Comparison of ENCODE assay signal across 14 mouse cellular contexts in the genomic region with DNA sequence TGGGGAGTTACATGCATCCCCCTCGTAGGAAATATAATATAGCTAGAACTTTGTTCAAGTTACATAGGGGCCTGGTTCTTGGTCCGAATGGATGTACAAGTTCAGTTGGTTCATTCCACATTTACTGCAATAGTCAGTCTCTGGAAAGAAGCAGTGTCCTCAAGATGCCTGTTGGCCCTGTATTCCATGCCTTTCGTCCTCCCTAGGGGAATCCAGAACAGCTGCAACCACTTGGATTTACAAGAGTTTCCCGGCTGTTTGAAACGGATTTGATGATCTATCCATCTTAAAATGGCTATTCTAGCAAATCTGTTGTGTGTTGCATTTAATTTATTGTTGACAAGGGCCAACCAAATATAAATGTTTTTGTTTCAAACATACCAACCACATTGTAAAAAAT. TPM values are rescaled to one million over a fixed set of nuclear protein-coding genes. Genes with fewer than 3 reads are reported as not detected.
A peak's percentile ranks its signal among the peaks of the same experiment; 100 is the strongest.
DNase-seq lines count a peak whose midpoint lies in the region; ATAC-seq lines count a peak whose summit lies in the region.
"Had no signal": no experiment of that assay in that cellular context is flagged by ENCODE, and none has a peak within 500 bp of the region (broad histone marks: within the 10 kb centered on the region; RNA-seq: fewer than 3 reads in every experiment).

No protein-coding gene starts in this region.

- ATAC-seq in limb, embryonic 12.5 days (ENCODE audit: insufficient number of reproducible peaks, insufficient read depth, low FRiP score, low TSS enrichment, low read depth) = no peak; the same call in 1 of the 2 replicates
- no peak for ATAC-seq in liver, embryonic 12.5 days

- H3K27me3 ChIP-seq in limb, embryonic 12.5 days = no peaks in the 10 kb centered on the region
- H3K27me3 ChIP-seq in liver, embryonic 12.5 days (replicated peaks) = no peaks in the 10 kb centered on the region
- H3K27me3 ChIP-seq: heart, embryonic 13.5 days; neural tube, embryonic 13.5 days had no signal

- 0 out of 2 replicates have a peak overlapping the region, but pooled peaks have one; percentile 1 for H3K4me2 ChIP-seq in limb, embryonic 12.5 days
- H3K4me2 ChIP-seq in liver, embryonic 12.5 days = no peak overlapping the region
- H3K4me2 ChIP-seq: heart, embryonic 13.5 days; neural tube, embryonic 13.5 days had no signal

- peak overlapping the region; percentile 53 for H3K27ac ChIP-seq in limb, embryonic 12.5 days
- no peak overlapping the region for H3K27ac ChIP-seq in liver, embryonic 12.5 days
- H3K27ac ChIP-seq: heart, embryonic 13.5 days; neural tube, embryonic 13.5 days had no signal

- no peak overlapping the region for H3K9ac ChIP-seq in limb, embryonic 12.5 days (replicated peaks)
- H3K9ac ChIP-seq in liver, embryonic 12.5 days = no peak overlapping the region
- H3K9ac ChIP-seq: heart, embryonic 13.5 days; neural tube, embryonic 13.5 days had no signal

- DNase-seq in gastrocnemius, adult 18-20 months (ENCODE audit: low spot score) = peak; percentile 46
- DNase-seq in gastrocnemius, postnatal 10 days = no peak
- peak; percentile 61 for DNase-seq in adipocyte (ENCODE audit: low spot score)
- DNase-seq in heart, postnatal 4 days = peak; percentile 49
- no peak for DNase-seq in adrenal gland, adult 8-10 months
- no peak for DNase-seq in cerebellum, postnatal 36 days
- DNase-seq: adrenal gland, postnatal 14 days; B cell, adult 2 months; right cerebral cortex, adult 18-20 months had no signal

- WGBS in limb, embryonic 12.5 days = 17% methylated on average over 5 of the region's 5 CpGs
- 64% methylated on average over 5 of the region's 5 CpGs for WGBS in liver, embryonic 12.5 days (ENCODE audit: insufficient replicate concordance)

- H3K4me1 ChIP-seq in limb, embryonic 12.5 days (replicated peaks) = peaks cover 18% of the 10 kb centered on the region
- H3K4me1 ChIP-seq in liver, embryonic 12.5 days = no peaks in the 10 kb centered on the region
- H3K4me1 ChIP-seq: neural tube, embryonic 13.5 days had no signal

- no peak overlapping the region for H3K4me3 ChIP-seq in limb, embryonic 12.5 days (replicated peaks)
- H3K4me3 ChIP-seq in liver, embryonic 12.5 days = no peak overlapping the region
- H3K4me3 ChIP-seq: heart, embryonic 13.5 days; neural tube, embryonic 13.5 days had no signal

- H3K36me3 ChIP-seq in limb, embryonic 12.5 days = no peaks in the 10 kb centered on the region; the same call in 1 of the 2 replicates
- H3K36me3 ChIP-seq in liver, embryonic 12.5 days = no peaks in the 10 kb centered on the region
- H3K36me3 ChIP-seq: heart, embryonic 13.5 days; neural tube, embryonic 13.5 days had no signal

- H3K9me3 ChIP-seq in limb, embryonic 12.5 days = no peaks in the 10 kb centered on the region
- H3K9me3 ChIP-seq in liver, embryonic 12.5 days (replicated peaks) = no peaks in the 10 kb centered on the region
- H3K9me3 ChIP-seq: heart, embryonic 13.5 days; neural tube, embryonic 13.5 days had no signal

RNA-seq across cellular contexts. Expression of gene Svep1, which starts 36.2 kb away (rescaled TPM):
- total RNA-seq in gastrocnemius, adult 18-20 months (2021) = 1 to 10 TPM; 5.7 to 6.3 TPM
- total RNA-seq in gastrocnemius, postnatal 10 days (2021) = 10 to 100 TPM; 18.7 to 20.9 TPM
- total RNA-seq in heart, postnatal 4 days (2021) = 1 to 10 TPM; 9.7 TPM
- polyA plus RNA-seq in limb, embryonic 12.5 days (2016; fragmentation: Nextera tagmentation; extraction: Ambion mirVana) = 3.9 and 4.6 TPM in 2 replicates
- polyA plus RNA-seq in liver, embryonic 12.5 days (2016; fragmentation: Nextera tagmentation; extraction: Ambion mirVana) = 0.69 and 0.72 TPM in 2 replicates
- total RNA-seq in adrenal gland, adult 8-10 months (2022) = 10 to 100 TPM in 3 of 4 experiments, 1 to 10 TPM in 1; 7.3 to 16.0 (median 12.5) TPM
- total RNA-seq: megakaryocyte-erythroid progenitor cell, adult 5-6 weeks had no signal

Comparison
In these comparisons a context has a peak if more than half of its experiments do, and no peak if none do; other contexts are left out.
1. DNase-seq: peak in gastrocnemius, adult 18-20 months (single experiment), adipocyte (single experiment) and heart, postnatal 4 days (single experiment); none in gastrocnemius, postnatal 10 days (single experiment), adrenal gland, adult 8-10 months (single experiment) and cerebellum, postnatal 36 days (0 of 2).